Mouse (Mus musculus) Patski (cell line): ENCODE data around the gene Prlhr. TPM values are rescaled to one million over a fixed set of nuclear protein-coding genes. Genes with fewer than 3 reads are reported as not detected.

Experiments
- ATAC-seq: fragments of 100-300 bp; one replicate; pipeline ENCODE4 v1.8.0; 2021
- CTCF ChIA-PET: fragments of 350-600 bp; sonication (Branson Sonifier 250); formaldehyde crosslinking; loops from one replicate; lab custom pipeline; 2022; ENCODE audit warnings: inconsistent platforms; lab: Charles Lee
- POLR2A ChIA-PET: fragments of 350-600 bp; sonication (Branson Sonifier 250); formaldehyde crosslinking; loops from one replicate; lab custom pipeline; 2022; ENCODE audit warnings: antibody characterized with exemption, inconsistent platforms; lab: Charles Lee
- DNase-seq: peaks from one replicate; pipeline ENCODE4 v3.0.0-alpha.2; 2011; ENCODE audit warnings: low read depth, low spot score
- H3K27me3 ChIP-seq: fragments of 371-371 bp; one replicate; pipeline ENCODE4 v1.5.1; 2021
- CTCF ChIP-seq: fragments of 100-300 bp; IDR thresholded peaks from one replicate; pipeline ENCODE4 v1.5.1; 2021
- in situ Hi-C: fragments of 300-500 bp; cut with MboI; formaldehyde crosslinking; loops from 3 replicates; pipeline ENCODE4 v1.11.1; 2018; ENCODE audit warnings: low pct_unique_long_range_greater_than_20kb, mixed read lengths
- polyA plus RNA-seq: library from polyadenylated mRNA; unstranded; gene quantifications from one replicate; pipeline ENCODE4 v1.2.3, GENCODE M21; 2021

Prlhr gene
- polyA plus RNA-seq, 1 experiment from 2014 or later, result not detected

GRCm38 (mm10) chr19:60467588-60468007, 506 bp downstream of the Prlhr start:
- no peak for TF ChIP-seq CTCF
- ATAC-seq (no peak), DNase-seq (no peak)
- peaks cover 16% of the 10 kb centered on the region for H3K27me3 ChIP-seq
- in situ Hi-C loops, result loop anchor here (10.0 kb wide), 1 partner anchor 147 kb away; no protein-coding TSS in a partner anchor
- POLR2A ChIA-PET, result no interaction called here
- CTCF ChIA-PET, result no interaction called here

- TF ChIP-seq CTCF, result peak; percentile 73
- in situ Hi-C loops, result loop anchor here (10.0 kb wide), 1 partner anchor 148 kb away; no protein-coding TSS in a partner anchor
- H3K27me3 ChIP-seq, result peaks cover 13% of the 10 kb centered on the region
- ATAC-seq (no peak), DNase-seq (no peak)
- ChIA-PET POLR2A (no interaction called here), CTCF (interaction anchor here (0.8 kb wide), 1 partner anchor 142 kb away, joined by 5 read pairs; no protein-coding TSS in a partner anchor)
Measured at GRCm38 (mm10) chr19:60466953-60467570, 1.0 kb downstream of the Prlhr start.

- no peak for DNase-seq
- ChIA-PET CTCF (no interaction called here), POLR2A (no interaction called here)
- H3K27me3 ChIP-seq, result peaks cover 10% of the 10 kb centered on the region
- no peak for TF ChIP-seq CTCF
- ATAC-seq, result no peak
- in situ Hi-C loops, result loop anchor here (10.0 kb wide), 1 partner anchor 149 kb away; no protein-coding TSS in a partner anchor
Measured at GRCm38 (mm10) chr19:60465726-60466125, 2.4 kb downstream of the Prlhr start.

GRCm38 (mm10) chr19:60463896-60464295, 4.2 kb downstream of the Prlhr start:
- TF ChIP-seq CTCF, result no peak
- in situ Hi-C loops, result loop anchor here (10.0 kb wide), 1 partner anchor 151 kb away; no protein-coding TSS in a partner anchor
- ChIA-PET CTCF (interaction anchor here (0.7 to 1.1 kb wide), 3 partner anchors 26 to 142 kb away, joined by 3 read pairs; no protein-coding TSS in a partner anchor), POLR2A (no interaction called here)
- peaks cover 10% of the 10 kb centered on the region for H3K27me3 ChIP-seq
- DNase-seq (peak; percentile 71), ATAC-seq (peak; percentile 47)

- no peak for TF ChIP-seq CTCF
- in situ Hi-C loops, result loop anchor here (10.0 kb wide), 1 partner anchor 151 kb away; no protein-coding TSS in a partner anchor
- no peak for ATAC-seq
- no peak for DNase-seq
- ChIA-PET CTCF (interaction anchor here (0.7 to 1.1 kb wide), 3 partner anchors 26 to 143 kb away, joined by 3 read pairs; no protein-coding TSS in a partner anchor), POLR2A (no interaction called here)
- peaks cover 10% of the 10 kb centered on the region for H3K27me3 ChIP-seq
Measured at GRCm38 (mm10) chr19:60463440-60463839, 4.7 kb downstream of the Prlhr start.

- ChIA-PET POLR2A (no interaction called here), CTCF (no interaction called here)
- DNase-seq (no peak), ATAC-seq (no peak)
- in situ Hi-C loops, result loop anchor here (10.0 kb wide), 1 partner anchor 153 kb away; no protein-coding TSS in a partner anchor
- no peak for TF ChIP-seq CTCF
- no peaks in the 10 kb centered on the region for H3K27me3 ChIP-seq
Measured at GRCm38 (mm10) chr19:60461476-60461875, 6.6 kb downstream of the Prlhr start.

- CTCF ChIA-PET, result no interaction called here
- H3K27me3 ChIP-seq, result peaks cover 7% of the 10 kb centered on the region
- ATAC-seq, result no peak
- DNase-seq, result no peak
- POLR2A ChIA-PET, result no interaction called here
- TF ChIP-seq CTCF, result no peak
- in situ Hi-C loops, result loop anchor here (10.0 kb wide), 1 partner anchor 155 kb away; no protein-coding TSS in a partner anchor
Measured at GRCm38 (mm10) chr19:60459680-60460079, 8.4 kb downstream of the Prlhr start.

- peaks cover 11% of the 10 kb centered on the region for H3K27me3 ChIP-seq
- no peak for TF ChIP-seq CTCF
- ChIA-PET CTCF (no interaction called here), POLR2A (no interaction called here)
- ATAC-seq (no peak), DNase-seq (no peak)
- in situ Hi-C loops, result no loop called here
Measured at GRCm38 (mm10) chr19:60459071-60459470, 9.0 kb downstream of the Prlhr start.

GRCm38 (mm10) chr19:60455791-60456190, 12.3 kb downstream of the Prlhr start:
- TF ChIP-seq CTCF, result no peak
- POLR2A ChIA-PET, result no interaction called here
- in situ Hi-C loops, result no loop called here

GRCm38 (mm10) chr19:60440531-60440930, 27.6 kb downstream of the Prlhr start:
- ChIA-PET CTCF (no interaction called here), POLR2A (no interaction called here)
- in situ Hi-C loops, result no loop called here
- TF ChIP-seq CTCF, result no peak
- ATAC-seq (no peak), DNase-seq (no peak)
- H3K27me3 ChIP-seq, result peaks cover 6% of the 10 kb centered on the region

More at GRCm38 (mm10) chr19:60455791-60456190, 12.3 kb downstream of the Prlhr start:
- DNase-seq, result no peak
- CTCF ChIA-PET, result interaction anchor here (3.2 kb wide), 1 partner anchor 18 kb away, joined by 10 read pairs; no protein-coding TSS in a partner anchor
- peaks cover 11% of the 10 kb centered on the region for H3K27me3 ChIP-seq
- ATAC-seq, result no peak

GRCm38 (mm10) chr19:60440083-60440482, 28.0 kb downstream of the Prlhr start:
- TF ChIP-seq CTCF, result no peak
- ChIA-PET POLR2A (no interaction called here), CTCF (no interaction called here)
- DNase-seq (no peak), ATAC-seq (no peak)
- peaks cover 6% of the 10 kb centered on the region for H3K27me3 ChIP-seq
- in situ Hi-C loops, result no loop called here
